ENCODE assay signal across 8 mouse cellular contexts in the genomic region with DNA sequence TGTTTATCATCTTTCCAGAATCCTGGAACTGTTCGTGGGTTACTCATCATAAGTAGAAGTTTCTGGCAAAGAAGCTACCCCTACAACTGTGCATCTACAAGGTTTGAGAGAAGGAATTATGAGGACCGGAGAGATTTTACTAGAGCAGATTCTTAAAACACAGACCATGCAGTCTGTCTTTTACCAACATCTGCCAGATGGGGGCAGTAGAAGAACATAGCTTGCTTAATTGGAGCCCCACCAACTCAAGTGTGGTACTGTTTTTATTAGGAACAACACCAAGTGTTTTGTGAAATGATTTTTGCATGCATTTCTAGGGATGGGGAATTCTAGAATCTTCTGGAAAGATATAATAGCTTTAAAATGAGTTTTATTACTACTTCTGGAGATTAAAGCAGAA.
DNase-seq lines count a peak whose midpoint lies in the region; ATAC-seq and TF ChIP-seq lines count a peak whose summit lies in the region.
"Had no signal": no experiment of that assay in that cellular context is flagged by ENCODE, and none has a peak within 500 bp of the region (broad histone marks: within the 10 kb centered on the region; RNA-seq: fewer than 3 reads in every experiment).

No protein-coding gene starts in this region.

- H3K9me3 ChIP-seq in lung, embryonic 14.5 days (ENCODE audit: low read depth, low read length) = no peaks in the 10 kb centered on the region
- H3K9me3 ChIP-seq: megakaryocyte, embryonic 14.5 days had no signal

- no peak overlapping the region for H3K9ac ChIP-seq in lung, embryonic 14.5 days

- no peak overlapping the region for H3K4me3 ChIP-seq in lung, embryonic 14.5 days (ENCODE audit: low read depth, low read length)
- H3K4me3 ChIP-seq in lung, adult 2 months (replicated peaks; ENCODE audit: extremely low read depth, low read depth, low read length) = no peak overlapping the region
- H3K4me3 ChIP-seq: megakaryocyte, embryonic 14.5 days had no signal

- TF ChIP-seq CTCF in lung, embryonic 14.5 days (IDR thresholded peaks at IDR 0.05; ENCODE audit: low read depth) = peak; percentile 73
- no peak for TF ChIP-seq CTCF in lung, adult 2 months (IDR thresholded peaks at IDR 0.05; ENCODE audit: insufficient read depth, low read length)

- no peaks in the 10 kb centered on the region for H3K27me3 ChIP-seq in lung, embryonic 14.5 days (ENCODE audit: insufficient read depth, low read length)
- H3K27me3 ChIP-seq: megakaryocyte, embryonic 14.5 days had no signal

- no peak overlapping the region for H3K4me2 ChIP-seq in lung, embryonic 14.5 days

- ATAC-seq in lung, embryonic 14.5 days (ENCODE audit: insufficient read depth) = no peak

- intact Hi-C loops in gastrocnemius, postnatal 14 days (cut with DNase I; ENCODE audit: low total_unique reads) = no loop called here
- intact Hi-C loops in left cerebral cortex, postnatal 25 days (cut with DNase I) = loop anchor here (10.0 kb wide), 3 partner anchors 81 to 1559 kb away; no protein-coding TSS in a partner anchor

- H3K27ac ChIP-seq in lung, embryonic 14.5 days (ENCODE audit: low read depth) = no peak overlapping the region

- H3K36me3 ChIP-seq in lung, embryonic 14.5 days (ENCODE audit: insufficient read depth) = no peaks in the 10 kb centered on the region

- DNase-seq in lung, embryonic 14.5 days = peak; percentile 83
- DNase-seq in lung, adult 2 months = no peak
- DNase-seq in WW6 (ENCODE audit: low read depth, low spot score) = peak; percentile 43
- peak; percentile 86 for DNase-seq in cerebellum, postnatal 14 days
- peak; percentile 6 for DNase-seq in gastrocnemius, postnatal 14 days
- peak; percentile 82 to 95 for DNase-seq in left cerebral cortex, postnatal 25 days (ENCODE audit: low spot score in 2 of 2)
- DNase-seq in right cerebral cortex, adult 2 months (ENCODE audit: low spot score in 2 of 2) = peak; percentile 88 to 91

- no peaks in the 10 kb centered on the region for H3K4me1 ChIP-seq in lung, embryonic 14.5 days (ENCODE audit: insufficient read depth)
- H3K4me1 ChIP-seq in lung, adult 2 months (ENCODE audit: control insufficient read depth, insufficient read depth, low read length) = no peaks in the 10 kb centered on the region
- H3K4me1 ChIP-seq: megakaryocyte, embryonic 14.5 days had no signal

- no peak for TF ChIP-seq POLR2A in lung, adult 2 months (IDR thresholded peaks at IDR 0.05; ENCODE audit: borderline replicate concordance, extremely low read depth, low read depth, low read length)

- 14% methylated on average over 2 of the region's 2 CpGs for WGBS in lung, embryonic 14.5 days
- 15% methylated on average over 2 of the region's 2 CpGs for WGBS in lung, adult 2 months
